Mouse (Mus musculus): ENCODE data around the gene Dpy30. TPM values are rescaled to one million over a fixed set of nuclear protein-coding genes. Genes with fewer than 3 reads are reported as not detected.
"Not testable (repeated sequence)": the region's sequence is repeated elsewhere in the genome, so short reads cannot be mapped to it uniquely, and the experiment has no call there.

Dpy30 gene
- total RNA-seq (2021): 10 to 100 TPM; 73.7 to 74.0 TPM

DNA sequence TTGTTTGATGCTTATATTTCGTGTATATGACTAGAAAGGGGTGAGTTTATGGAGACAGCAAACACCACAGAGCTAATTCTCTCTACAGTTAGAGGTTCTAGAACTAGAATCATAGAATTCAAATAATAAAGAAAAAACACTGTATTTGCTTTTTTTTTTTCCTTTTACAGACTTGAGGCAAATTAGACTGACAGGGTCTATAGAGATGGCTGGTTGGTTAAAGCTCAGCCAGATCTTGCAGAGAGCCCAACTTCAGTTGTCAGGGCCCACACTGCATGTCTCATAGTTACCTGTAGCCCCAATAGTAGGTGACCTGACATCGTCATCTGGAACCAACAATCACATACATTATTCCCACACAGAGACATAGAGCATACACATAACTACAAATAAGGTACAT lies at the start of gene Dpy30:
Gene Dpy30 (minus strand): TSS at position 101 of the 400 bp plus-strand sequence.
- DNase-seq: no peak
- intact Hi-C loops (cut with DNase I): no loop called here

DNA sequence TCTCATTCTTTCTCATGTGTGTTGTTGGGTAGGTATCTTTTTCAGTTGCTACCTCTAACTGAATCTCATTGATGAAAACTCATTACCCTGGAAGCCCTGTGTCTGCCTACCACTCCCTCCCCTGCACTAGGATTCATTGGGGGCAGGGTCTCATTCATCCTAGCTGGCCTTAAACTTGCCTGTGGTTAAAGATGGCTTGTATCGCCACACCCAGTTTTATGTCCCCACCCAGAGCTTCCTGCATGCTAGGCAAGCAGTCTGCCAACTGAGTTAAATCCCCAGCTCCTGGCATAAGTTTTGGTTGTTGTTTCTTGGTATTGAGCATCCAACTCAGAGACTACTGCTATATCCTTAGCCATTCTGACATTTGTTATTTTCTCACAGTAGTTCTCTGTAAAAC lies 39.8 kb upstream of the Dpy30 start:
- intact Hi-C loops (cut with DNase I): no loop called here

DNA sequence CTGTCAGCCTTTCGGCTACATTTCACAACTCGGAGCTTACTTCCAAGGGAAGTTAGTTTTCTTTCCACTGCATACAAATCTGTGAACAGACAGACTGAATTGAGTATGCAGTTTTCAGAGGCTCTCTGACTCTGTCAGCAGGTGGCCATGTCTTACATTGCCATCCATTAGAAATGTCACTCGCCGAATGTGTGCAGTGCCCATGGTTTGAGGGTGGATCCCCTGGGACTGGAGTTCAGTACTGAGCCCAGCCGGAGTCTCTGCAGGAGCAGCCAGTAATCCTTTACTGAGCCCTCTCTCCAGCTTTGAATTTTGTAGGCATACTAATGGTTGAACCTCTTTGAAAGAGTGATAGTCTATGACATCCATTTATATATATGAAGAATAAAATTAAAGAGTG lies 17.4 kb upstream of the Dpy30 start:
- intact Hi-C loops (cut with DNase I): no loop called here
- DNase-seq: no peak

More for the DNA sequence above, 39.8 kb upstream of the Dpy30 start:
- no peak for DNase-seq

DNA sequence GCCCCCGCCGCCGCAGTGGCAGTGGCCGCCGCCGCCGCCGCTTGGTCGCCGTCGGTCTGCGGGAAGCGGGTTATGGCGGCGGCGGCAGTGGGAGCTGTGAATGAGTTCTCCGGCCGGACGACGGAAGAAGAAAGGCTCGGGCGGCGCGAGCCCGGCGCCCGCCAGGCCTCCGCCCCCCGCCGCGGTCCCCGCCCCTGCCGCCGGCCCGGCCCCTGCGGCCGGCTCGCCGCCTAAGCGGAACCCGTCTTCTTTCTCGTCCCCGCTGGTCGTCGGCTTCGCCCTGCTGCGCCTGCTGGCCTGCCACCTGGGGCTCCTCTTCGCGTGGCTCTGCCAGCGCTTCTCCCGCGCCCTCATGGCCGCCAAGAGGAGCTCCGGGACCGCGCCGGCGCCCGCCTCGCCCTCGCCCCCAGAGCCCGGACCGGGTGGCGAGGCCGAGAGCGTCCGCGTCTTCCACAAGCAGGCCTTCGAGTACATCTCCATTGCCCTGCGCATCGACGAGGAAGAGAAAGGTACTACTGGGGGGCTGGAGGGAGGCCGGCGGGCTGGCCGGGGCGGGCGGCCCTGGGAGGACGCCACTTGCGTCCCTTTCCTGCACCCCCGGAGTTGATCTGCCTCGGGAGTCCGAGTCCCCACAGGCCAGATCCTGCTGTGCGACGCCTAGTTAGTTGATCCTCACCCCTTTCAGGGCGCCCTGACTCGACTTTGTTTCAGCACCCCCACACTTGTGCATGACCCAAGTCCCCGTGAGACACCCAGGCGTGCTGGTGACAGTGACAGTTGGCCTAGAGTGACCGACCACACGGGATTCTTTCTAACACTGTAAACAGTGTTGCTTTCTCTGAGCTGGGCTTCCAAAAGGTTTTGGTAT lies 15.4 kb upstream of the Dpy30 start, which contains the start of gene Spast:
Gene Spast (plus strand): TSS at position 51 of the 868 bp plus-strand sequence.
- intact Hi-C loops (cut with DNase I): no loop called here

DNA sequence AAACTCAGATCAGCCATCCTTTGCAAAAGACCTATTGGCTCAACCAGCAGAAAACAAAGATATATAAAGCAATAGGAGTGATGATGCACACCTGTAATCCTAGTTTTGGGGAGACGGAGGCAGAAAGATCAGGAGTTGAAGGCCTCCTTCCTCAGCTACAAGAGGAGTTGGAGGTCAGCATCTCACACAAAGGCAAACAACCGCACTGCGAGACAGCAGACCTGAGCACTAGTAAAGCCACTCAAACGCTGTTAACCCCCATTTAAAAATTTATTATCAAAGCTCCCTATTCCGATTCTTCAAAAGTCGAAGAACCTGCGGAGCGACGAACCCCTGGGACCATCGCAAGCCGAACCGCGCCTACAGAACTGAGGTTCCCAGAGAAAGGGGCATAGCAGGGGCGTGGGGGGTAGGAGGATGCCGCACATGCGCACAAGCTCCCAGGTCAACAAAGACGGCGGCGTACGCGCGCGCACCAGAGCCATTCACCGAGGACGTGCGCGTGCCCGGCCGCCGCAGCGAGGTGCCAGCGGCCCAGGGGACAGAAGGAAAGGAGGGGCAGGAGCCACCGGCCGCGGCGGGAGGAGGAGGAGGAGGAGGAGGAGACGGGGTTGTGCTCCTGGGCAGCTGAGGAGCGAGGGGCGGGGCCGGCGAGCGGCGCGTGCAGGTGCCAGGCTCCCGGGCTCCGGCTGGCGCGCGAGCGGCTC lies 14.6 kb upstream of the Dpy30 start:
- intact Hi-C loops (cut with DNase I): no loop called here
- peak; percentile 98 for DNase-seq

More for the DNA sequence above, 15.4 kb upstream of the Dpy30 start, which contains the start of gene Spast:
- DNase-seq: peak; percentile 68

DNA sequence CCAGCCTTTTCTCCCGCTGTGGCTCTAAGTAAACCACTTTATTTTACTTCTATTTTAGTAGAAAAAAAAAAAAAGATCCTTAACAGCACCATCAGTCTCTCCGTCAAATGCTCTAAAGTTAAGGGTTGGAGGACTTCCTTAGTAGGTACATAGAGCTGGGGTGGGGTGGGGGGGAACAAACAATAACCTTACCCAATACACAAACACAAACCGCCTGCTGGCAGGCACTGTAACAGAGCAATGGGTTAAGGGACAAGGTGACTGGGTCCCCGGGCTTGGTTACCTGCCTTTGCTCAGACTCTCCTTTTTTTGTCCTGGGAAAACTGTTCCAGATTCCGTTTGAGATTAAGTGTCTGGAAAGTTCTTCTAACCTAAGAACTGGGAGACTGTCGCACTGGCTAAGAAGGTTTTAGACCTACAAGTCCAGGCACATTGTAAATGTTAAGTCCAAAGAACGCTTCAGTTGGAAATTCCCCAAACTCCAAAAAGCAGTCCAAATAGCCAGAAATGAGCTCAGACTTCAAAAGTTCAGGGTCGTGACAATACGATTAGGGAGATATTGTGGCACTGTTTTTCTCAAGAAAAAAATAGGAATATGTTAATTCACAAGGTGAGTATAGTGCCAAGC lies 7.4 kb upstream of the Dpy30 start:
- intact Hi-C loops (cut with DNase I): no loop called here
- DNase-seq: no peak

DNA sequence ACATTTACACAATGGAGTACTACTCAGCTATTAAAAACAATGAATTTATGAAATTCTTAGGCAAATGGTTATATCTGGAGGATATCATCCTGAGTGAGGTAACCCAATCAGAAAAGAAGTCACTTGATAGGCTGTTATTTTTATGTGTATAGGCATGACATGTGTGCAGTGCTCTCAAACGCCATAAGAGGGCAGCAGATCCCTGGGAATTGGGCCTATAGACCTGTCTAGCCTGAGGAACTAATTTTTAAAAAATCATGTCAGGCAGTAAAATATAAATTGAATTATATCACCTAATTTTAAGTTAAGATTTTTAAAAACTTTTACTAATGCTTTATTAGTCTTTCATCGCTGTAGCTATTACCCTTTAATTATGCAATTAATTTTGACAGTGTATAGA lies 4.4 kb upstream of the Dpy30 start:
- intact Hi-C loops (cut with DNase I): not testable (repeated sequence)
- peak; percentile 53 for DNase-seq

DNA sequence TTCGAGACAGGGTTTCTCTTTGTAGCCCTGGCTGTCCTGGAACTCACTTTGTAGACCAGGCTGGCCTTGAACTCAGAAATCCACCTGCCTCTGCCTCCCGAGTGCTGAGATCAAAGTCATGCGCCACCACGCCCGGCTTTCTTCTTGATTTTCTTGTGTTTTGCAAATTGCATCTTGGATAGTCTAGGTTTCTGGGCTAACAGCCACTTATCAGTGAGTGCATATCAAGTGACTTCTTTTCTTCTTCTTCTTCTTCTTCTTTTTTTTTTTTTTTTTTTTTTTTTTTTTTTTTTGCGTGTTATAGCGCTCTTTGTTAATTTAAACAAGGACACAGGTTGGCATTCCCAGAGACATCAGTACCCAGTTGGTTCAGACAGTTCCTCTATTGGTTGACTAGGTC lies 3.5 kb upstream of the Dpy30 start:
- DNase-seq; intact Hi-C loops (cut with DNase I): not testable (repeated sequence)

DNA sequence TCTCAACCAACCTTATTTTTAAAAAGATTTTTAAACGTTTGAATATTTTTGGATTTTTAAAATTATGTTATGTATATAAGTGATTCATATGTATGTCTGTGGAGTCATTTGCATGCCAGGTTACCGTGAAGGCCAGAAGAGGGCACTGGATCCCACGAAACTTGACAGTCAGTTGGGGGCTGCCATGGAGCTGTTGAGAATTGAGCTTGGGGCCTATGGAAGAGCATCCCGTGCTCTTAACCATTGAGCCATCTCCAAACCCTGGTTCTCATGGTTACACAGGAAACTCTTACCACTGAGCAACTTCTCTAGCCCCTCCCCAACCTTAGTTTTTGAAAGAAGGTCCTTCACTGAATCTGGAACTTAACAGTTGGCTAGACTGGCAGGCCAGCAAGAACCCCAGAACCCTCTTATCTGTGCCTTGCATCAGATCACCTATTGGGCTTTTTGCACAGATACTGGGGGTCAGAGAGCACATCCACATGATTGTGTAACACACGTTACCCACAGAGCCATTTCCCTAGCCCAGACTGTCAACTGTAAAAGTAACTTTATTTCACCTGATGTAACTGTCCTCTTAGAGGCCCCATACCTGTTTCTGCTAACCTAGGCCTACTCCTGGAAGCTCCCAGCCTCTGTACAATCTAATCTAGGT lies 1.2 kb downstream of the Dpy30 start:
- peak; percentile 18 for DNase-seq
- intact Hi-C loops (cut with DNase I): no loop called here

DNA sequence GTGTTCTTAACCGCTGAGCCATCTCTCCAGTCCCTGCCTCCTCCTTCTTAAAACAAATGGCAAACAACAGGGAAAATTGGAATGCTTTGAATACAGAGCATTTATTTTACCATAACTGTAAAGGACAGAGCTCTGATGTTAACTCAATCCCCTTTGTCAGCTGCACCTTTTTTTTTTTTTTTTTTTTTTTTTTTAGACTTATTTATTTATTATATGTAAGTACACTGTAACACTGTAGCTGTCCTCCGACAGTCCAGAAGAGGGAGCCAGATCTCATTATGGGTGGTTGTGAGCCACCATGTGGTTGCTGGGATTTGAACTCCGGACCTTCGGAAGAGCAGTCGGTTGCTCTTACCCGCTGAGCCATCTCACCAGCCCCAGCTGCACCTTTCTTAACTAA lies 5.0 kb downstream of the Dpy30 start:
- no peak for DNase-seq
- intact Hi-C loops (cut with DNase I): no loop called here

DNA sequence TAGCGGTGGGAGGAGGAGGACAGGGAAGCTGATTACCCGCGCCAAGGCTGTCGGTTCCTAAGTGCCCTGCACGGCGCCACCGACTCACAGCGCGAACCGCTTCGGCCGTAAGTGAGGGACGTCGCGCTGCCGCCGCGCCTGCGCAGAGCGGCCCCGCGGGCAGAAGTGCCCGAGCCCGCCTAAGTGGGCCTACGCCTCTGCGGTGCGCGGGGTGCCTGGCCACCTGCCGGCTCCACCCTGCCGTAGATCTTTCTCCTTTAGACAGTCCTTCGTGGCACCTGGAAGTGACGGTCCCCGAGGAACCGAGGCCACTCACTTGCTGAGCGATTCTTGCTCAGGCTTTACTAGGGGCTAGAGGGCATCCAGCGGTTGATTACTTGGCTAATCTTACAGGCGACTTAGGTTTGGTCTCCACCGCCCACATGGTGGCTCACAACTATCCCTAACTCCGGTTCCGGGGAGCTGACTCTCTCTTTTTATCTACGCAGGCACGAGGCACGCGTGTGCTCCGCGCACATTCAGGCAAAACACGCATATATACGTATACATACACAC lies 7.4 kb downstream of the Dpy30 start:
- intact Hi-C loops (cut with DNase I): no loop called here
- peak; percentile 89 for DNase-seq

DNA sequence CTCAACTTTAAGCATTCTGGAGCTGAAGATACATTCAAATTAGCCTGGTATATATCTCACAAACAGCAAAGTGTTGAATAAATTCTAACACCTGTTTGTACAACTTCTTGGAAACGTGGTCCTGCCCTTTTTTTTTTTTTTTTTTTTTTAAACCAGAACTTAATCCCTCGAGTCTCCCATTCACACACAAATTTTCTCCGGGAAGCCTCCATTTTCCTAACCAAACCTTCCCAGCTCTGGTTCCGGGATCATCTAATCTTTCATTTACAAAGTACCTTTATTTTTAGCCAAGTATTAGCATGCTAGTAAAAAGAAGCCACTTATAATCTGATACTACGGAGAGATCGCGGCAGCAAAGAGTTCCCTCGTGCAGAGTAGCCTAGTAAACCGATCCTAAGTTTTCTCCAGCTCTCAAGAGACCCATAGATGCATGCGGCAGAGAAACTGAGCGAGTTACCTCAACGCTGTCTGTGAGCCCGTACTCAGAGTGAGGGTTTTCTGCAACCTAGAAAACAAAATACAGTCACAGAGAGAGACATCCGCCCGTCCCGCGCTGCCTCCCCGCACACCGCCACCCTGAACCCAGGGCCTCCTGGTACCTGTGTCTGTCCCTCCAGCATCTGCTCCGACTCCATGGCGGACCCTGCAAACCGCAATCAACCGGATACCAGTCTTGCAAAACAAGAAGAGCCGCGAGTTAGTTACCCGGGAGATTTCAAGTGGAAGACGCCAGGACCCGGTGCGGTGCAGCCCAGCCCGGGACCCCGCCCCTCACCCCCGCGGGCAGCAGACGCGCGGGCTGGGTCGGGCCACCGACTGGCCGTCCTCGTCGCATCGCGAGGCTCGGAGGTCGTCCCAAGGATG lies 8.1 kb downstream of the Dpy30 start:
- intact Hi-C loops (cut with DNase I): no loop called here
- DNase-seq: no peak

DNA sequence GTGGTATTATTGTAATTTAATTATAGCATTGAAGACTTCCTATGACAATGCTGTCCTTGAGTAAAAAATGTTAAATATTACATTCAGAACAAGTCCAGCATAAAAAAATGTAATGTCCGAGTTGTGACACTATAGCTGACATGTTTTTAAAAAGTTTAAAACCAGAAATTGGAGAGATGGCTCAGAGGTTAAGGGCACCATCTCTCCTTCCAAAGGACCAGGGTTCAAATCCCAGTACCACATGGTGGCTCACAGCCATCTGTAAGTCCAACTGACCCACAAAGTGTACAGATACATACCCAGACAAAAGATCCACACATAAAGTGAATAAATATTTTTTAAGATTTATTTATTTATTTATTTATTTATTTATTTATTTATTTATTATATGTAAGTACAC lies 17.7 kb downstream of the Dpy30 start:
- DNase-seq: no peak
- intact Hi-C loops (cut with DNase I): no loop called here

DNA sequence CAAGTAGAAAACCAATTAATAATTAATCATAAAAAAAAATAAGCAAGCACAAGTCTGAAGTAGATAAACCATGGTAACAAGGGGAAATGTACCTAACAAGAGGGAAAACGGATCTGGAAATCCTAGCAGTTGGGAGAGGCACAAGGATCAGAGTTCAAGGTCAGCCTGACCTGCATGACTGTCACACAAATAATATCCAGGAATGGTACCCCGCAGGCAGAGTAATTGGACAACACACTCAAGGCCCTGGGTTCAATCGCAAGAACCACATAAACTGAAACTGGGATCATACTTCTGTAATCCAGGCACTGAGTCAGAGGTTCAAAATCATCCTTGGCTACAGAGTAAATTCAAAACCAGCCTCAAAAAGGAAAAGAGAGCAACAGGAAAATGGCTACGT lies 18.1 kb downstream of the Dpy30 start:
- DNase-seq: no peak
- intact Hi-C loops (cut with DNase I): no loop called here

DNA sequence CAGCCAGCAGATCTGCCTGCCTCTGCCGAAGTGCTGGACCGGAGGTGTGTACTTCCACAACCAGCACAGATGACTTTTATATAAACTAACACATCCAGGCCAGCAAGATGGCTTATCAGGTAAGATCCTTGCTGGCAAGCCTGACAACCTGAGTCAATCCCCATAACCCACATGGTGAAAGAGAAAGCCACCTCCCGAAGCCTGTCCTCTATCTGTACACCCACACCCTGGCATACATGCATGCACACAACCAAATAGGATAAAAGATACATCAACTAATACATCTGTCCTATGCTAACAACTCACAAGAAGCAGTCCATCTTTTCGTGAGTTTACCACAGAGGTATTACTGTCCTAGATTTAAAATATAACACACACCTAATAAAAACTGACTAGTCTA lies 19.7 kb downstream of the Dpy30 start:
- intact Hi-C loops (cut with DNase I): no loop called here

DNA sequence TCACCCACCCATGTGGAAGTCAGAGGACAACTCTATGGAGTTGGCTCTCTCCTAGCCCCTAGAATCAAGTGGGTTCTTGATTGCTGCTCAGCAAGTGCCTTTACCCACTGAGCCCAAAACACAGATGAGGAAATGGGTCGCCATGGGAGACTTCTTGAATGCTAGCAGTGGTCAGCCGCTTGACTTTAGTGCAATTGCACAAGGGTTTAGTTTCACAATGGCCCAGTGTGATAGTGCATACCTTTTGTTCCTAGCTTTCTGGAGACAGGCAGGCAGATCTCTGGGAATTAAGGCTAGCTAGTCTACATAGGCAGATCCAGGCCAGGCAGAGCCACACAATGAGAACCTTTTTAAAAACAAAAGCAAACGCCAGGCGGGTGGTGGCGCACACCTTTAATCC lies 23.7 kb downstream of the Dpy30 start:
- DNase-seq: no peak
- intact Hi-C loops (cut with DNase I): no loop called here

More for the DNA sequence above, 19.7 kb downstream of the Dpy30 start:
- DNase-seq: no peak

DNA sequence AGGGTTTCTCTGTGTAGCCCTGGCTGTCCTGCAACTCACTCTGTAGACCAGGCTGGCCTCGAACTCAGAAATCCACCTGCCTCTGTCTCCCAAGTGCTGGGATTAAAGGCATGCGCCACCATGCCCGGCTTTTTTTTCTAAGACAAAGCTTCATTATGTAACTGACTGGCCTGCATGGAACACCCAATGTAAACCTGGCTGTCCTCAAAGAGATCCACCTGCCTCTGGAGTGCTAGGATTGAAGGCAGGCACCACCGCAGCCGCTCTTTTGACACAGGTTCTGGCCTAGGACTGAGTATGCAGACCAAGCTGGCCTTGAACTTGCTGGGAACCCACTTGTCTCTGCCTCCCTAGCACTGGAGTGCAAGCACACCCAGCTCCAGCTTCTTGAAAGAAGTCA lies 26.8 kb downstream of the Dpy30 start:
- DNase-seq; intact Hi-C loops (cut with DNase I): not testable (repeated sequence)

DNA sequence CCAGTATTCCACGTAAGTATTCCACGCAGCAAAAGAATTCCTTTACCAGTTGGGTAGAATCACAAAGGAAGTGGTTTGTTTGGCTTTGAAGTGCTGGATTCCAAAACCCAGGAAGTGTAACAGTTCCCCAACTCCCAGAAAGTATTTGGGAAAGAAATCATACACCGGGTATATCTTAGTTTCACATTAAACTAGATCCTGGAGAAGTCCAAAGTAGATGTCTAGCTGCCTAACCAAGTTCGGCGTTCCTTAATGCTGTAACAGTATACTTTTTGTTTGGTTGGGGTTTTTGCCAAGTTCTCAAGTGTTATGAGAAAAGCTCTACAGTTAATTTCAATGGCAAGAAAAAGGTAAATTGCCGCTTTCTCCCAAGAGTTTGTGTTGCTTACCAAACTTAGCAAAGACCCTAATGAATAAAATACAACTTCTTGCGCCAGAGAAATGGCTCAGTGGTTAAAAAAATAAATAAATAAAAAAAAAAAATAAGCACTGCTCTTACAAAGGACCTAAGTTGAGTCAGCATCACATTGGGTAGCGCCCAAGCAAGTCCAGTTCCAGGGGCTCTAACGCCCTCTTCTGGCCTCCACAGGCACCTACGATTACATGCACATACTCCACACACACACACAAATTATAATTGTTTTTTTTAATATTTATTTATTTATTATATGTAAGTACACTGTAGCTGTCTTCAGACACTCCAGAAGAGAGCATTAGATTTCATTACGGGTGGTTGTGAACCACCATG lies 27.5 kb downstream of the Dpy30 start:
- peak; percentile 12 for DNase-seq
- intact Hi-C loops (cut with DNase I): no loop called here
